Mouse (Mus musculus): ENCODE measurements at regions not wholly inside any gene's neighbourhood (a gene's known extent, or its start where the extent isn't known, plus 50 kb on each side); places are given as distances from the start of the nearest gene placed in this dataset.

DNA sequence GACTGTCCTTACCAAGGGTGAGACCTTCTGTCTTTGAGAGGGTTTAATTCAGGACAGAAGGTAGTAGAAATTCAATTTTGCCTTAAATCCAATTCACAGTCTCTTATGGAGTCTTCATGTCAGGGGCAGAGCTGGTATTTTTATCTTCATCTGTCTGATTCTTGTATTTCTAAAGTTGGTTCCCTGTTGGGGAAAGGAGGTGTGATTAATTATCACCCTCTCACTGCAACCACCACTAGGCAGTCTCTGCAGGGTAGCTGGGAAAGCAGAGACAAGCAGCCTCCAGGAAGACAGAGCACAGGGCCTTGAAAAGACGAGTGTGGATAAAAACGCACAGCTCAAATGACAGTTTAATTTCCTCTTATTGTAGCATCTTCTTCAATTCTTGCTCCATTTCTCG, 104.4 kb upstream of the Alg10b start:
- no peaks in the 10 kb centered on the region for H3K4me1 ChIP-seq (ENCODE audit: control insufficient read depth, insufficient read depth, low read length)
- H3K4me3 ChIP-seq (ENCODE audit: insufficient read depth, low read length): no peak overlapping the region
- TF ChIP-seq CTCF (IDR thresholded peaks at IDR 0.05; ENCODE audit: borderline replicate concordance, insufficient read depth, low read length) (no peak), POLR2A (IDR thresholded peaks at IDR 0.05; ENCODE audit: low read depth, low read length) (no peak)
- no peak overlapping the region for H3K27ac ChIP-seq (ENCODE audit: insufficient read depth, low read length)

DNA sequence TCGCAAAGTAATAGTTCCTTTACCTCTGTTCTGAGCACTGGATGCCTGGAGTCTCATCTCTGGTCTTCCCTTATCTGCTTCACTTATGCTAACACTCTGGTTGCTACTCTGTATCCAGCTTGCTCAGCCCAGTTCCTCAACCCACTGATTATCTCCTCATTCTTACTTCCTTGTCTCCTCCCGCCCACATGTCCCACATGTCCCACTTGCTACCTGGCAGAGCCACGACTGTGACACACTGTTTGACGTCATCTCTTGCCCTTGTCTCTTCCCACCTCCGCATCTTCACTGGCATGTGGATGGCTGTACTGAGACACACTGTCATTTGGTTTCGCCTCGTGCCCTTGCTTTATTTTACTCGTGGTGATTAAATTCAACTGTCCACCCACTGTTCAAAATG, 100.1 kb upstream of the Alg10b start:
- TF ChIP-seq POLR2A (IDR thresholded peaks at IDR 0.05; ENCODE audit: low read depth, low read length) (no peak), CTCF (IDR thresholded peaks at IDR 0.05; ENCODE audit: borderline replicate concordance, insufficient read depth, low read length) (no peak)
- H3K27ac ChIP-seq (ENCODE audit: insufficient read depth, low read length): no peak overlapping the region
- H3K4me3 ChIP-seq (ENCODE audit: insufficient read depth, low read length): no peak overlapping the region
- H3K4me1 ChIP-seq (ENCODE audit: control insufficient read depth, insufficient read depth, low read length): no peaks in the 10 kb centered on the region

DNA sequence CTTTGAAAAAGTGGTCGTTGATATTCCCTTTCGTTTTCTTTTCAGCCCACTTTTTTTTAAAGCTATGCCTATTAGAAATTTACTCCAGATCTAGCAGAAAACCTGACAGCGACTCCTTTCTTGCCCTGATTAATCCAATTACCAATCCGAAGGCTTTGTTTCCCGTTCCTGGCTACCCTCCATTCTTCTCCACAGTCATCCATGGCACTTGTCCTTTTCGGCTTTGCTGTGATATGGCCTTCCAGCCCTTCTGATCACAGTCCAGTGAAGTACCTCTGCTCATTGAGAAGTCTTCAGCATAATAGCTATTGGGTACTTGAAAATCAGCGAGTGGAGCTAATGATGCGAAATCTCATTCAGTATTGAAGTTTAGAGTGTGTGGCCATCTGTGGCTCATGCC, 99.0 kb upstream of the Alg10b start:
- no peak overlapping the region for H3K4me3 ChIP-seq (ENCODE audit: insufficient read depth, low read length)
- no peak overlapping the region for H3K27ac ChIP-seq (ENCODE audit: insufficient read depth, low read length)
- TF ChIP-seq POLR2A (IDR thresholded peaks at IDR 0.05; ENCODE audit: low read depth, low read length) (no peak), CTCF (IDR thresholded peaks at IDR 0.05; ENCODE audit: borderline replicate concordance, insufficient read depth, low read length) (no peak)

DNA sequence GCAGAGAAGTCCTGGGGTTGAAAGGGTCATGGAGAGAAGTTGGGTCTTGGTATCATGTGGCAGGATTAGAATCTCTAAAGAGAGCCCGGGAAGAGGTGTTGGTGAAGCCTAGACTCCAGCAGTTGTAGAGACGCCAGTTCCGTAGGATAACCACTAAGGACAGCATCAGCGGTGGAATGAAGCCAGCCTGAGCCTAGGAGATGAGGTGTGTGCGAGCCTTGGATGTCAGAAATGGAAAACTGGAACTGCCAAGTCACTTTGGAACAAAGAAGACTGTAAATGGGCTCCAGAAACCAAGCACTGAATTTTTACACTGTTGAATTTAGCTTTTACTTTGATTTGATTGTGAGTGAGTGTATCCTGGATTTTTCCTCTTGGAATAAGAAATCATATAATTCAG, 92.3 kb upstream of the Alg10b start:
- Histone ChIP-seq H3K4me1 (ENCODE audit: control insufficient read depth, insufficient read depth, low read length) (no peaks in the 10 kb centered on the region), H3K27ac (ENCODE audit: insufficient read depth, low read length) (no peak overlapping the region), H3K4me3 (ENCODE audit: insufficient read depth, low read length) (no peak overlapping the region)
- TF ChIP-seq CTCF (IDR thresholded peaks at IDR 0.05; ENCODE audit: borderline replicate concordance, insufficient read depth, low read length) (no peak), POLR2A (IDR thresholded peaks at IDR 0.05; ENCODE audit: low read depth, low read length) (no peak)

More for the DNA sequence above, 99.0 kb upstream of the Alg10b start:
- no peaks in the 10 kb centered on the region for H3K4me1 ChIP-seq (ENCODE audit: control insufficient read depth, insufficient read depth, low read length)

DNA sequence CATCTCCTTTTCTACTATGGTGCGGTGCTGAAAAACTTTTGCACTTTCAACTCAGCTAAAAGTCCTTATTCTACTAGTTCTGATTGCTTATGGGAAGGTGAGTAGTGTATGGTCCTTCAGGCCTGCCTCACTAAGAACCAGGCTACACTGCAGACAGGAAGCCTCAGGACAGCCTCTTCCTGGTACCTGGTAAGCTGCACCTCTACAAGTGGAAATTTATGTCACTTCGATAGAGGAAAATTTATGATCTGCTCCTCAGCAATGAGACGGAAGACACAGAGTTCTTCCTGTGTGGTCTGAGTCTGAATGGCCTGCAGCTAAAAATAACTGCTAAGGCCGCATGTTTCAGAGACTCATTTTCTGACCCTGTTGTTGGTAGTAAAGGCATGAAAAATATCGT, 83.1 kb upstream of the Alg10b start:
- no peaks in the 10 kb centered on the region for H3K4me1 ChIP-seq (ENCODE audit: control insufficient read depth, insufficient read depth, low read length)
- no peak overlapping the region for H3K27ac ChIP-seq (ENCODE audit: insufficient read depth, low read length)
- no peak for TF ChIP-seq CTCF (IDR thresholded peaks at IDR 0.05; ENCODE audit: borderline replicate concordance, insufficient read depth, low read length)
- TF ChIP-seq POLR2A (IDR thresholded peaks at IDR 0.05; ENCODE audit: low read depth, low read length): no peak
- H3K4me3 ChIP-seq (ENCODE audit: insufficient read depth, low read length): no peak overlapping the region

DNA sequence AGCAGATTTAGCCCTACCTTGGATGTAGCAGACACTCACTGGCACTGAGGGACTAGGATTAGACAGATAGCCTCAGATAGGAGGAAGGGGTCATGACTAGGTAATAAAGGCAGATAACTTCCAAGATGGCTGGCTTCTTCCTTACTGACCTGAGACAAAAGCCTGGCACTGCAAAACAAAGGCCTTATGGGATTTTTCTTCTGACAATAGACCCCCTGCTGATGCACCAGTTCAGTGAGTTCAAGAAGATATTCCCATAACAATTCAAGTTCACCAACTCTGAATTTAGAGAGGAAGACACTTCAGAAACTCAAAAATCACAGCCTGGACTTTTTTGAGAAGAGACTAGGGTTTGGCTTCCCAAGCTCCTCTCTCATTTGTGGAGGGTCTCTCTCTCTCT, 75.4 kb upstream of the Alg10b start:
- Histone ChIP-seq H3K4me3 (ENCODE audit: insufficient read depth, low read length) (no peak overlapping the region), H3K27ac (ENCODE audit: insufficient read depth, low read length) (no peak overlapping the region), H3K4me1 (ENCODE audit: control insufficient read depth, insufficient read depth, low read length) (no peaks in the 10 kb centered on the region)
- no peak for TF ChIP-seq POLR2A (IDR thresholded peaks at IDR 0.05; ENCODE audit: low read depth, low read length)
- TF ChIP-seq CTCF (IDR thresholded peaks at IDR 0.05; ENCODE audit: borderline replicate concordance, insufficient read depth, low read length): no peak

DNA sequence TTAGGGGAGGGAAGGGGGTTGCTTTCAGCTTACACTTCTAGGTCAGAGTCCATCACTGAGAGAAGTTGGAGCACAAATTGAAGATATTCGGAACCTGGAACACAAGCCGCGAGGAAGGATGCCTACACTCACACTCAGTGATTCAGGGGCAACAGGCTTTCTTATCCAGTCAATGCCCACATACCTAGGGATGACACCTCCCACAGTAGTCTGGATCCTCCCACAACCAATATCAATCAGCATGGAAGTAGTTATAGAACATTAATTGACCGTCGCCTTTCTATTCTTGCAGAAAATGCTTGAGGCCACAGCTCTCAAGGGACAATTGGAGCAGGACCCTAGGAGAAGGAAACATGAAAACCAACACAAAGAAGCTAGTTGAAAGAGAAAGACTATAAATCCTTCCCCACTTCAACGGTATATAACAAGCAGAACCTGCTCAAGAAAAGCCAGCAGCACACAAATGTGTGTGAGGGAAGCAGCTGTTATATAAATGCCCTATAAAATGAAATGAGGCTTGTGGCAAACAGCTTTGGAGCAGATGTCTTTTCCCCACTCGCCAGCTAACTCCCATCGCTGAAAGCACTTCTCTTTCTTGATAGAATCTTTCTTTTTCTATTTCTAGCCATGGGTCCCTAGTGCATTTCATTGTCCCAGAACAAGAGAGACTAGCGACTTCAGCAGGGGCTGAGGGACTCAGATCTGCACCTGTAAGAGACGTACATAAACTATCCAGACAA, 70.1 kb upstream of the Alg10b start:
- Histone ChIP-seq H3K4me3 (ENCODE audit: insufficient read depth, low read length) (no peak overlapping the region), H3K27ac (ENCODE audit: insufficient read depth, low read length) (no peak overlapping the region), H3K4me1 (ENCODE audit: control insufficient read depth, insufficient read depth, low read length) (no peaks in the 10 kb centered on the region)
- TF ChIP-seq CTCF (IDR thresholded peaks at IDR 0.05; ENCODE audit: borderline replicate concordance, insufficient read depth, low read length) (no peak), POLR2A (IDR thresholded peaks at IDR 0.05; ENCODE audit: low read depth, low read length) (no peak)

Data from embryonic fibroblast, embryonic 13.5 days (primary cell).